Mouse (Mus musculus) MEL-GATA-1-ER (cell line): Measurements from ENCODE around the gene Atg10.
"Not testable (repeated sequence)": the region's sequence is repeated elsewhere in the genome, so short reads cannot be mapped to it uniquely, and the experiment has no call there.

Source experiments
- DNase-seq: peaks from one replicate; pipeline ENCODE4 v3.0.0-alpha.2; 2012; ENCODE audit warnings: low read depth; ENCODE audit errors: extremely low read depth

Atg10 gene

GRCm38 (mm10) chr13:91223587-91224437 is at the start of gene Atg10:
TSS of gene Atg10 (minus strand) at chr13:91223968.
- peak; percentile 66 for DNase-seq

DNA sequence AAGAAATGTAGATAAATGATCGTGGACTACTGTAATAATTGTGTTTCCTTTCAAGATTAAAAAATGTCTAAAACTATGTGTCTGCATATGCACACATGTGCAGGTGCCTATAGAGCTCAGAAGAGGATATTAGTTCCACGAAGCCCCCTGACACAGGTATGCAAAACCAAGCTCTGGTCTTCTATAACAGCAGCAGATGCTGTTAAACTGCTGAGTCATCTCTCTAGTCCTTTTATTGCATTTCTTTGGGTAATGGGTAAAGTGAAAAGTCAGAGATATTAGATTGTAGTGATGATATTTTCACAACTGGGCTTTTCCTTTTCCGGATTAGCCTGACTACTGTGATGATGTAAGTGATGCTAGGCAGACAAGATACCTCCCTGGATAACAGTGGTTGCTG is 28.6 kb upstream of the Atg10 start:
- DNase-seq = no peak

- DNase-seq = no peak
Measured at GRCm38 (mm10) chr13:91251636-91252035, 27.9 kb upstream of the Atg10 start.

DNA sequence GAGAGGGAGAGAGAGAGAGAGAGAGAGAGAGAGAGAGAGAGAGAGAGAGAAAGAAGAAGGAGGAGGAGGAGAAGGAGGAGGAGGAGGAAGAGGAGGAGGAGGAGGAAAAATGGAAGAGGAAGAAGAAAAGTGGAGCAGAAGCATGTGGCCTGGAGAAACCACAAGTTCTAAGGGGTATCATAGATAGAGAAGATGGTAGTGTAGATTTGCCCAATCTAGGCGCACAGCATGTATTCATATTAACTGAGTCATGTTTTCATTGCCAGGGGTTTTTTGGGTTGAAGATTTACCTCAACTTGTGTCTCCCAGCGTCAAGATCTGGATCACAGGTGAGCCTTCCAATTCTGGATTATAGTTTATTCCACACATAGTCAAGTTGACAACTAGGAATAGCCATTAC is 26.3 kb upstream of the Atg10 start:
- DNase-seq = not testable (repeated sequence)

DNA sequence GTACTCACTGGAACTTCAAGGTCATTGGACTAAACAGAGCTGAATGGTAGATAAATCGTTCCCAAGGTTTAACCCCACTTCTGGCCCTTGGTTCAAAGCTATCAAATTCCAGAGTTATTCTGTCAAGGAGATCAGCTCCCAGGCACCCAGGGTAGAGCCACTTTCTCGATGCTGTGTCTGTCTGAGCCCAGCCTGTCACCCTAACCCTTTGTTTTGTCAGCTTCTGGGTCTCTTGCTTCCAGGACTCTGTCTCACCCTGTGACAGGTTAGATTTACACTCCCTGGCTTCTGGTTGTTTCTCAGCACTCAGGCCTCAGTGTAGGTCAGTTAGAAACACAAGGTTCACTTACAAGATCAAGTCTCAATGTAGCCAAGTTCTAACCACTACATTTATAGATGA is 22.7 kb upstream of the Atg10 start:
- no peak for DNase-seq

DNA sequence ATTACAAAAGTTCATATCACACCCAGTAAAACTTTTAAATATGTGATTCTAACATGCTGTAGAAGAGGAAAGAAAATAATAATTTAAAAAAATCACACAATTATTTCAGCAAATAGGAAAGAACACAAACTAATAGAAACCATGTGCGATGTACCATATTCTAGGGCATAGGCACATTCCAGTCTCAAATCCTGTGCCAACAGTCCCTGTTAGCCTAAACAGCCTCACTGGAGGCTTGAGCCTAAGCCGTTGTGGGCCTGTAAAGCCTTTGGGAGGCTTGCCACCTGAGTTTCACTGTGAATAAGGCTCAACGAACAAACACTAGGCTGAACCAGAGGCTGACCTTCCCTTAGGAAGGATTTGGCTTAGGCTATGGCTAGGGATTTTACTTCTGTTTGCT is 14.2 kb upstream of the Atg10 start:
- DNase-seq = no peak

- no peak for DNase-seq
Measured at GRCm38 (mm10) chr13:91236884-91237283, 13.1 kb upstream of the Atg10 start.

GRCm38 (mm10) chr13:91224438-91224814 is 658 bp upstream of the Atg10 start:
- DNase-seq = no peak

GRCm38 (mm10) chr13:91223063-91223462 is 705 bp downstream of the Atg10 start:
- no peak for DNase-seq

- no peak for DNase-seq
Measured at GRCm38 (mm10) chr13:91221696-91222095, 2.1 kb downstream of the Atg10 start.

DNA sequence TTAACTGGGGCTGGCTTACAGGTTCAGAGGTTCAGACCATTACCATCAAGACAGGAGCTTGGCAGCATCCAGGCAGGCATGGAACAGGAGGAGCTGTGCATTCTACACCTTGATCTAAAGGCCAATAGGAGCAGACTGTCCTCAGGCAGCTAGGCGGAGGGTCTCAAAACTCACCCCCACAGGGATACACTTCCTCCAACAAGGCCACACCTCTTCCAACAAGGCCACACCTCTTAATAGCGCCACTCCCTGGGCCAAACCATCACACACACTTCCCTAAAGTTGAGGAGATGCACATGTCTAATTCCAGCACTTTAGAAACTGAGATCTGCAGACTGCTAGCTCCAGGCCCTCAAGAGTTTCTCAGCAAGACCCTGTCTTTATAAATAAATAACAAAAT is 6.1 kb downstream of the Atg10 start:
- DNase-seq = no peak

DNA sequence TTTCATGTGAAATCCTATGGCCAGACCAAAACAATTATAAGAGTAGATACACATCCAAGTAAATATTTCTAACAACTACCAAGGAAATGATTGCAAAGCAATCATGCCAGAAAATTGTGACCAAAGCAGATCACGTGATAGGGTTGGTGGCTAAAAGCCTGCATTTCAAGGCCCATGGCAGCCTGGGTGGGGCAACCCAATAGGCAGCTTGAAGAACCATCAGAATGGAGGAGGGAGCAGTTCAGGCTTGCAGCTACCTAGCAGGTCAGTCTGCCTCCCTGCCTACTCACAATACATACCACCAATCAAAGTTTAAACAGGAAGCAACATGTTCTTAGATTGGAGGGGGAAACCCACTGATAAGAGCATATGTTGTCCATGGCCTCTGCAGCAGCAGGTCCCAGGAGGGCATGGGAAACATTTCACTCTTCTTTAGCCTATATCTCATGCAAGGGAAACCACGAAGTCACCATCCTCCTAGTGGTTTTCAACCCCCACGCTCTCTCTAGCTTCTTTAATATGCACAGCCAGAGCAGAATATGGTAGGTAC is 7.0 kb downstream of the Atg10 start:
- DNase-seq = no peak

- no peak for DNase-seq
Measured at GRCm38 (mm10) chr13:91212958-91213357, 10.8 kb downstream of the Atg10 start.

- no peak for DNase-seq
Measured at GRCm38 (mm10) chr13:91206237-91206636, 17.5 kb downstream of the Atg10 start.

GRCm38 (mm10) chr13:91202564-91202963 is 21.2 kb downstream of the Atg10 start:
- no peak for DNase-seq

- DNase-seq = no peak
Measured at GRCm38 (mm10) chr13:91187378-91188234, 36.2 kb downstream of the Atg10 start.

DNA sequence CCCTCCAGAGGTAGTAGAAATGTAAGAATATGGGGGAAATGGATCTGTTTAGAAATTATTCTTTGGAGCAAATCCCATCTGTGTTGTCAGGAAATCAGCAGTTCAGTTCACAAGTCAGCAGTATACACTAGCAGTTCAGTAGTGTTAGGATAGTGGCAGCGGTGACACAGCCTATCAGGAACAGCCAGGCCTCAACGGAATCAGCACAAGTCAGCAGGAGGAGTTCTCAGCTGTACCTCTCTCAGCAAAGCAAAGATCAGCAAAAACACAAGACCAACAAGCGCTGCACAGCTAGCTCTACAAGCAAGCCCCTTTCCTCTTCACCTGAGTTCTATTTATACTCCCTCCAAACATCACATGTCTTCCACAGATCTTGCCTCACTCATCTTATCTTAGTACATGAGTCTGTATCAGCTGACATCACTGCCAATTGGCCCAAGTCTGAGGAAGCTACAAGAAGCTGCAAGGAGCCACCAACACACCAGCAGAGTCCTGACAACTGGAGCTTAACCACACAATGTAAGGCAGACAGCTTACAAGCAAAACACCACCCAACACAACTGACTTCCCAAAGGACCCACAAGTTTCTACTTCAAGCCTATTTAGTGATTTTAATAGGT is 38.4 kb downstream of the Atg10 start:
- DNase-seq = no peak

DNA sequence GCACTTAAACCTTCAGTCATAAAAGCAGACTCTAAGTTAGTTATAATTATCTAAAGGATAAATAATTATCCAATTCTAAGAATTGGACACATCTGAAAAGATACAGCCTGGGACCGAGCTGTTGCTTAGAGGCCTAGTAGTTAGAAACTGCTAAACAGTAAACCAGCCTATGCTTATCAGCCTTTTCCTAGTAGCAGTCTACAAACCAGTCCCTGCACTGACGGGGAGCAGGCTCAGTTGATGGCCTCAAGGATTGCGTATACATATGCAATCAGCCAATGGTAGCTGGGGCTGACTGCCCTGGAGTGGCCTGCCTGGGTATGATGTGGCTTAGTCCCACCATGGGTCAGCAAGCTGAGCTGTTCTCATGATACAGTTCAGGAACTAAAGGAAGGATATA is 39.5 kb downstream of the Atg10 start:
- DNase-seq = no peak

DNA sequence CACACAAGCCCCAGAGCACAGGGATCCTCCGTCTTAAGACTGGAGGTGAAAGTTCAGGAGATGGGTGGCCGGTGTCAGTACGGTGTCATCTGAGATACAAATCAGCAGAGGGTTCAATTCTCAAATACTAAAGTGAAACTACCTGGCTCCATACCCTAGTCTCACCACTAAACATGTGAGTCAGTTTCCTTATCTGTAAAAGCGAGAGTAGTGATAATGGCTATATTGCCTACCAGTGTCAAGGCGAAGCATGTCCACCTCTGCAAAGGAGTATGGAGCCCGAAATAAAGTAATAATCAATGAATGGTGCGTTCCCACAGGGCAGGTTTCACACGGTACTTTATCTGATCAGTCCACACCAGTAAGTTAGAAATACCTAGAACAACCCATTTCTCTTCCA is 43.4 kb downstream of the Atg10 start:
- no peak for DNase-seq

- DNase-seq = no peak
Measured at GRCm38 (mm10) chr13:91179174-91179899, 44.4 kb downstream of the Atg10 start.
